Mouse (Mus musculus): ENCODE measurements at regions not wholly inside any gene's neighbourhood (a gene's known extent, or its start where the extent isn't known, plus 50 kb on each side); places are given as distances from the start of the nearest gene placed in this dataset.

DNA sequence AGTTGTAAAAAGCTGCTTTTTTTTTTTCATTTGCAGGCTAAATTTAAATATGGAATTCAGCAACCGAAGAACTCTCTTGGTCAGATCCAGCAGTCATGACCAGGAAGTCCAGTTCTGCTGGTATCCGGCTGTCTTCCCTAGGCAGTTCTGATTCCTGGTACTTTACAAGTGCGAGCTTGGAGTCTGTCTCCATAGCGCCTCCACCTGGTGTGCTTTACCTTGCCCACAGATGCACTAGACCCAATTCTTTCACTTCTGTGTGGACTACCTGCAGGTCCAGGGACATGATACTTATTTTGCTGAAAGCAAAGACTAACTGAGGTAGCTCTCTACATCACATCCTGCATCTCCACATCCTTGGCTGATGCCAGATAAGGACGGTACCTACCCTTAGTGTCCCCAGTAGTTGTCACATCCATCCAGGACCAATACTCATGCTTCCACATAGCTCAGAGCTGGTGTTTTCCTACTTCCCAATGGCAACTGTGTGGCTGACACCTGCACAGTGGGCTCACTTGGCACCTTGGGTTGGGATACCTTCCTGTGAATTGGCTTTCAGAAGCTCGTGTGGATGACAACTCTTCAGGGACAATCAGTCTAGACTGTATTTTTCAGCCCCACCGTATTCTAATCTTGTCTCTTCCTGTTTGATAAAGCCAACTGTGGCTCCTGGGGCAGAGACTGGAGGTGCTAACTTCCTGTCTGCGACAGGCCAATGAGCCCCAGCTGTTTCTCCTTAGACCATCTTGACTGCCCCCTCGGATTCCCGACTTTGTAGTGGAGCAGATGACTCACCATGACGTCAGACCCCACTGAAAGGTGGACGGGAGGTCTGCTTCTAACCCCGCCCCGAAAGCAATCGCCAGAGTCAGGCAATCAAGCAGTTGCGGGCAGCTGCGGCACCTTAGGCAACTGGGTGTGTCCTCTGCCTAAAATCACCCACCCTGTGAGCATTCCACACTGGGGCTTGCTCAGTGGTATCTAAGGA lies 69.1 kb upstream of the Foxo1 start:
- no peaks in the 10 kb centered on the region for H3K9me3 ChIP-seq
- 78% methylated on average over 17 of the region's 17 CpGs for WGBS
- no peak overlapping the region for H3K9ac ChIP-seq
- H3K4me1 ChIP-seq (replicated peaks): peaks cover 19% of the 10 kb centered on the region
- no peak overlapping the region for H3K4me3 ChIP-seq
- ATAC-seq (ENCODE audit: low FRiP score): no peak
- no peaks in the 10 kb centered on the region for H3K36me3 ChIP-seq
- H3K27me3 ChIP-seq: no peaks in the 10 kb centered on the region
- H3K4me2 ChIP-seq: no peak overlapping the region
- H3K27ac ChIP-seq: no peak overlapping the region

DNA sequence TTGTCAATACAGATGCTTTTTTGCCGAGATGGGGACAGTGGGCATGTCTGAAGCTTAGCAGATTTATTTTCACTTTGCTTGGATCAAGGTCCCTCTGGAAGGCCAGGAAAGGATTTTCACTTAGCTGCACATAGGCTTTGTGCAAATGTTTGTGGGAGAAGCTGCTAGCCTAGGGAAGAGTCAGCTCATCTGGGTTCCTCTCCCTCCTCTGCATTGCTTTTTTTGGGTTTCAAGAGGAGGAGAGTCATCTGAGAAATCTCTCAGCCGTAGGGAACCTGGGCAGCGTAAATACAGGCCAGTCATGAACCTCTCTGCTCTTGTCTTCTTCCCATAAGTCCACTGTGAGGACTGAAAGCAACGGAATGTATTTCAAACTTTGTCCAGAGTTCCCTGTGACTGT lies 68.0 kb upstream of the Foxo1 start:
- 84% methylated on average over 4 of the region's 4 CpGs for WGBS
- ATAC-seq (ENCODE audit: low FRiP score): no peak
- Histone ChIP-seq H3K36me3 (no peaks in the 10 kb centered on the region), H3K9ac (no peak overlapping the region), H3K4me2 (no peak overlapping the region), H3K27me3 (no peaks in the 10 kb centered on the region), H3K9me3 (peaks cover 3% of the 10 kb centered on the region; the same call in 1 of the 2 replicates), H3K27ac (no peak overlapping the region), H3K4me3 (no peak overlapping the region), H3K4me1 (replicated peaks) (peaks cover 19% of the 10 kb centered on the region)

DNA sequence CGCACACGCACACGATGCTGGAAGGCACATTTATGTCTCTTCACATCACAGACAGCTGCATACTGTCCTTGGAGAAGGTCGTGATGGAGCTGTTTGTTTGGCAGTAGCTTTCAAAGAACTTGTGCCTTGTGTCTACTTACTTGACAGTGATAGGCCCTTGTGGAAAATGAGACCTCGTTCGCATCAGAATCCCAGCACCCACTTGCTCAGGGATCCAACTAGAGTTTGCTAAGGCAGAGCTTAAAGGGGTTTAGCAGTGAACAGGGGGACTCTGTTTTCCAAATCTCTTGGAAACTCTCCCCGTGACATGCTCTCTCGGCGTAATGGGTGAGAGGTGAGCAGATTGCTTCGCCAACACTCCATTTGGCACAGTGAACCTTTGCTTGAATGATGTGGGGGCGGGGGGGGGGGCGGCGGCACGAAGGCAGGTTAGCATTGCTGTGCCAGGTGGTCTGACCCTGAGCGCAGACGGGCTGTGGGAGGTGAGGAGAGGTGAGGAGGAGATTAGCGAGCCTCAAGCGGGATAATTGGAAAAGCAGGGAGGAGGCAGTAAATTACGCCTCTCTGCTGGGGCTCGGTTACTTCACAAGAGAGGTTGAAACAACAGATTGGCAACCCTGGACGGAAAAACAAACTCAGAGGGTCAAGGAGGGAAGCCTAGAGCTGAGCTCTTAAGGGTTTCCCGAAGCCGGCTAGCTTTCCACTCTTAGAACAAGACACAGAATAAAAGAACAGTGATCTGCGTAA lies 57.4 kb upstream of the Foxo1 start:
- Histone ChIP-seq H3K36me3 (no peaks in the 10 kb centered on the region), H3K9ac (no peak overlapping the region), H3K27me3 (no peaks in the 10 kb centered on the region), H3K4me2 (peak overlapping the region; percentile 38), H3K9me3 (peaks cover 3% of the 10 kb centered on the region; the same call in 1 of the 2 replicates), H3K4me1 (replicated peaks) (peaks cover 6% of the 10 kb centered on the region), H3K4me3 (0 out of 2 replicates have a peak overlapping the region, but pooled peaks have one; percentile 5), H3K27ac (no peak overlapping the region)
- 22% methylated on average over 22 of the region's 24 CpGs for WGBS
- ATAC-seq (ENCODE audit: low FRiP score): no peak

DNA sequence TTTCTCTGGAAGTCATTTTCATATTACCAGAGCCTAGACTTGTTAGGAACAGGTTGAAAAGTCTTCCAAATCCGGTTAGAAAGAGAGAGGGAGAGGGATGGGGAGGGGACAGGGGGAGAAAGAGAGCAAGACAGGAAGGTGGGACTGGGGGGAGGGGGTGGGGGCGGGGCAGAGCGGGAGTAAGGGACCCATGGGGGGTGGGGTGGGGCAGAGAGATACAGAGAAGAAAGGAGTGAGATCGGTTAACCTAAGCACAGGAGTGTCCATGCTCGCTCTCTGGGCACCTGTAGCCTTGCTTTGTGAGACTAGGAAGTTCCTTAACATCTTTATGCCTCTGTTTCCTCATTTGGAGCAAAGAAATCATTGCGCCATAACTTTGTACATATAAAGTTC lies 56.8 kb upstream of the Foxo1 start:
- no peaks in the 10 kb centered on the region for H3K36me3 ChIP-seq
- no peak for ATAC-seq (ENCODE audit: low FRiP score)
- no peak overlapping the region for H3K9ac ChIP-seq
- H3K27ac ChIP-seq: no peak overlapping the region
- WGBS: 24% methylated on average over 6 of the region's 6 CpGs
- H3K9me3 ChIP-seq: no peaks in the 10 kb centered on the region
- H3K4me3 ChIP-seq: no peak overlapping the region
- peak overlapping the region; percentile 38 for H3K4me2 ChIP-seq
- no peaks in the 10 kb centered on the region for H3K27me3 ChIP-seq
- peaks cover 6% of the 10 kb centered on the region for H3K4me1 ChIP-seq (replicated peaks)

DNA sequence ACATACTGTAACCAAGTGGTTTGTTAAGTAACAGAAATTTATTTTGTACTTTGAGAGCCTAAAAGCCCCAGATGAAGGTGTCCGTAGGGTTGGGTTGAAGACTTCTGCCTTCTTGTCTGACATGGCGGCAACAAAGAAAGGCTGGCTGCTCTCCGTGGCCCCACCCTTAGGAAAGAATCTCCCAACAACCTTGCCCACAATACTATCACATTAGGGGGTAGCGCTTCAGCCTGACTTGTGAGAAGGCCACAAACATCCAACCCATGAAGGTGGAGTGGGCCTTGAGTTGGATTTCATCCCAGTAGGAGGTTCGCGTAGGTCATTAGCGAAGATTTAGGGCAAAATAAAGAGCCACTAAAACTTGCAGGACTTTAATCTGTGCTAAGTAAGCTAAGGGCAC lies 54.0 kb upstream of the Foxo1 start:
- Histone ChIP-seq H3K9me3 (no peaks in the 10 kb centered on the region), H3K4me2 (no peak overlapping the region), H3K27ac (no peak overlapping the region), H3K4me3 (no peak overlapping the region), H3K4me1 (replicated peaks) (peaks cover 6% of the 10 kb centered on the region), H3K36me3 (no peaks in the 10 kb centered on the region), H3K27me3 (no peaks in the 10 kb centered on the region), H3K9ac (no peak overlapping the region)
- no peak for ATAC-seq (ENCODE audit: low FRiP score)
- WGBS: 96% methylated on average over 7 of the region's 7 CpGs

DNA sequence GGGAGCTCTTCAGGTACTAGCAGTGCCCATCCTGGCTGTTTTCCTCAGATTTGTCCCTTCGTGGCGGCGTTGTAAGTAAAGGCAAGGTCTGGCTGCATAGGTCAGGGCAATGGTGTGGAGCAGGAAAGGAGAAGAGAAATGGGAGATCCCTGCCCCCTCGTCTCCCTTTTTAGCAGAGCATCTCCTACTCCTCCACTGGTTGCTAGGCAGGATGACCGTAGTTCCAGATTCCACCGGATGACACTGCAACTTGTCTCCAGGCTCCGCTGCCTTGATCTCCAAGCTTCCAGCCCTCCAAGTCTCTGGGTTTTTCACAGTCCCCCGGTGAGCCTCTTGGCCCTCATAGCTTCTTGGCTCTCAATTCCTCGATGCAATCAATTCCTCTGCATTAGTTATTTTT lies 53.1 kb upstream of the Foxo1 start:
- H3K27me3 ChIP-seq: no peaks in the 10 kb centered on the region
- H3K4me3 ChIP-seq: no peak overlapping the region
- 92% methylated on average over 9 of the region's 9 CpGs for WGBS
- no peak overlapping the region for H3K9ac ChIP-seq
- no peaks in the 10 kb centered on the region for H3K9me3 ChIP-seq
- no peak overlapping the region for H3K4me2 ChIP-seq
- peaks cover 6% of the 10 kb centered on the region for H3K4me1 ChIP-seq (replicated peaks)
- no peaks in the 10 kb centered on the region for H3K36me3 ChIP-seq
- no peak for ATAC-seq (ENCODE audit: low FRiP score)
- H3K27ac ChIP-seq: no peak overlapping the region

Data from hindbrain, embryonic 13.5 days (tissue).